Mouse (Mus musculus) erythroblast, embryonic 14.5 days (primary cell): ENCODE measurements around the gene Cdkl3. TPM values are rescaled to one million over a fixed set of nuclear protein-coding genes. Genes with fewer than 3 reads are reported as not detected.

Experiments
- H3K27me3 ChIP-seq: 2 replicates; pipeline ENCODE4 v1.6.1; 2012; ENCODE audit warnings: inconsistent platforms; ENCODE audit not compliant: control insufficient read depth
- H3K36me3 ChIP-seq: 2 replicates; pipeline ENCODE4 v1.6.1; 2012; ENCODE audit warnings: mild to moderate bottlenecking, inconsistent platforms; ENCODE audit not compliant: control insufficient read depth
- H3K4me1 ChIP-seq: 2 replicates; pipeline ENCODE4 v1.6.1; 2012; ENCODE audit warnings: inconsistent platforms; ENCODE audit not compliant: control insufficient read depth
- H3K4me3 ChIP-seq: replicated peaks from 2 replicates; pipeline ENCODE3; 2012; ENCODE audit warnings: moderate library complexity, mild to moderate bottlenecking, inconsistent platforms
- H3K9me3 ChIP-seq: 2 replicates; pipeline ENCODE4 v1.6.1; 2012; ENCODE audit warnings: low read length, inconsistent platforms, mixed read lengths; ENCODE audit not compliant: control insufficient read depth
- GATA1 ChIP-seq: IDR thresholded peaks from 2 replicates; pipeline ENCODE4 v1.6.1; 2012; ENCODE audit warnings: low read length, inconsistent platforms, mixed read lengths
- TAL1 ChIP-seq: IDR thresholded peaks from 3 replicates; pipeline ENCODE4 v1.6.1; 2012; ENCODE audit warnings: low read length, inconsistent platforms, mixed read lengths
- polyA plus RNA-seq: library from polyadenylated mRNA; stranded (reverse); fragments of >175 nt; gene quantifications from 2 replicates; pipeline ENCODE4 v1.2.3, GENCODE M21; 2012

Gene Cdkl3
- polyA plus RNA-seq, 1 experiment, result not detected

- peaks cover 26% of the 10 kb centered on the region for H3K36me3 ChIP-seq
- no peak for TF ChIP-seq TAL1
- no peak for TF ChIP-seq GATA1
- no peaks in the 10 kb centered on the region for H3K4me1 ChIP-seq
- peaks cover 4% of the 10 kb centered on the region; the same call in 1 of the 2 replicates for H3K9me3 ChIP-seq
- H3K27me3 ChIP-seq, result no peaks in the 10 kb centered on the region; the same call in 1 of the 2 replicates
- no peak overlapping the region for H3K4me3 ChIP-seq
Measured at GRCm38 (mm10) chr11:52130451-52131068, 126.5 kb downstream of the Cdkl3 start.

Other genes with a start within 250 kb of the Cdkl3 start
- gene Sec24a, start 240.6 kb upstream of the Cdkl3 start, polyA plus RNA-seq, result 0.22 and 0.26 TPM in 2 replicates
- 0.27 and 0.65 TPM in 2 replicates for gene Sar1b, start 240.5 kb upstream of the Cdkl3 start, polyA plus RNA-seq
- 0.18 and 0.19 TPM in 2 replicates for gene Jade2, start 146.6 kb upstream of the Cdkl3 start, polyA plus RNA-seq
- gene Cdkn2aipnl, start 36.6 kb upstream of the Cdkl3 start, polyA plus RNA-seq, result 1.8 and 2.1 TPM in 2 replicates
- gene Ube2b, start 3.5 kb upstream of the Cdkl3 start, polyA plus RNA-seq, result 31.1 and 40.0 TPM in 2 replicates
- gene Ppp2ca, start 94.5 kb downstream of the Cdkl3 start, polyA plus RNA-seq, result 0.82 and 1.1 TPM in 2 replicates
- gene Olfr1373, start 141.3 kb downstream of the Cdkl3 start, polyA plus RNA-seq, result not detected in 2 replicates
- not detected in 2 replicates for gene Olfr1371, start 209.8 kb downstream of the Cdkl3 start, polyA plus RNA-seq
- gene Skp1a, start 227.8 kb downstream of the Cdkl3 start, polyA plus RNA-seq, result 1.5 and 2.3 TPM in 2 replicates